Mouse (Mus musculus) cortical plate, adult 2 months (tissue): ENCODE data around the gene Map1lc3b. TPM values are rescaled to one million over a fixed set of nuclear protein-coding genes. Genes with fewer than 3 reads are reported as not detected.

ENCODE experiments used
- H3K27ac ChIP-seq: fragments of 200-500 bp; 2 replicates; pipeline ENCODE4 v1.5.1; 2012; ENCODE audit warnings: low read length, control low read depth, inconsistent platforms; ENCODE audit not compliant: insufficient read depth
- H3K4me1 ChIP-seq: fragments of 200-500 bp; 2 replicates; pipeline ENCODE4 v1.6.1; 2011; ENCODE audit warnings: low read length; ENCODE audit not compliant: control insufficient read depth, insufficient read depth
- H3K4me3 ChIP-seq: fragments of 200-500 bp; 2 replicates; pipeline ENCODE4 v1.5.1; 2011; ENCODE audit warnings: mild to moderate bottlenecking, low read length, control low read depth; ENCODE audit not compliant: insufficient read depth
- CTCF ChIP-seq: fragments of 200-500 bp; IDR thresholded peaks from 2 replicates; pipeline ENCODE4 v1.5.1; 2011; ENCODE audit warnings: mild to moderate bottlenecking, control low read depth, low read length; ENCODE audit not compliant: insufficient read depth; ENCODE audit errors: extremely low read depth
- POLR2A ChIP-seq: fragments of 200-500 bp; IDR thresholded peaks from 2 replicates; pipeline ENCODE4 v1.6.1; 2011; ENCODE audit warnings: mild to moderate bottlenecking, low read length, control low read depth; ENCODE audit not compliant: insufficient read depth; ENCODE audit errors: extremely low read depth
- polyA plus RNA-seq: library from polyadenylated mRNA; depleted of rRNA; stranded (reverse); fragments of >200 nt; gene quantifications from 2 replicates; pipeline ENCODE4 v1.2.3, GENCODE M21; 2012; rRNA removed

The Map1lc3b gene
- polyA plus RNA-seq, 1 experiment = 130 TPM

DNA sequence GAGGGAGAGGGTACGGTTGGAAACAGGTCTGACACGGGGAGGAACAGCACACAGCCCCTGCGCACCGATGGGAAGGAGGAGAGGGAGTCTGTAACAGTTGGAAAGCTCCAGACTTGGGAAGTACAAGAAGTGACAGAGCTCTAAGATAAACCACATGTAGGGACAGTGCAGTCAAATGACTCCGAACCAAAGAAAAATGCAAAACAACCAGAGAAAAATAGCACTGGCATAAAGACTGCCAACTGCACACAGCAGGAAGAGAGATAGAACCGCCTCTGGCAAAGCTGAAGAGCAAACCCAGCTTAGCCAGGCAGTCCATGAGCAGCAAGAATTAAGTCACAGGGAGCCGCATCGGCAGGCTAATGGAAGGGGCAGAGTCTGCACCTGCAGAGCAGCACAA is 32.9 kb downstream of the Map1lc3b start:
- no peak for TF ChIP-seq POLR2A
- no peak for TF ChIP-seq CTCF
- peaks cover 34% of the 10 kb centered on the region for H3K4me1 ChIP-seq
- no peak overlapping the region for H3K4me3 ChIP-seq
- 0 out of 2 replicates have a peak overlapping the region, but pooled peaks have one; percentile 2 for H3K27ac ChIP-seq

- no peak overlapping the region for H3K4me3 ChIP-seq
- H3K4me1 ChIP-seq = peaks cover 24% of the 10 kb centered on the region
- TF ChIP-seq POLR2A (no peak), CTCF (no peak)
- no peak overlapping the region for H3K27ac ChIP-seq
These were observed 38.5 kb downstream of the Map1lc3b start for GRCm38 (mm10) chr8:121628681-121629080.

DNA sequence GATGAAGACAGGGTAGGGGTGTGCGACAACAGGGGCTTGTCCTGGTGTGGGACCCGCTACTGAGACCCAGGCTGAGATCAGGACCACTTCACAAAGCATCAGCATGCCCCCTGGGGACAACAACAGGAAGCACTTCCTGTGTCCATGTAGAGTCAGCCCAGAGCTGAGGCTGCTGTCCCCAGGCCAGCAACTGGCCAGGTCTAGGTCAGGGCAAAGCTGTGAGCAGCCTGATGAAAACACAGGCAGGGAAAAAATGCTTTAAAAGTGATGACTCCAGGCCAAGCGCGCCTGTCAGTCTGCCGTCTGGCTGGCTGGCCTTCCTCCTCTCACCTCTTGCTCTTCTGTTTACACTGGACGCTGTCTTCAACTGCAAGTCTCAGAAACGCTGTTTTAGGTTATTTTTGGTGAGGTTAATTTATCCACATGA is 41.5 kb downstream of the Map1lc3b start:
- no peak for TF ChIP-seq CTCF
- Histone ChIP-seq H3K27ac (no peak overlapping the region), H3K4me1 (peaks cover 22% of the 10 kb centered on the region), H3K4me3 (no peak overlapping the region)

- TF ChIP-seq POLR2A (no peak), CTCF (no peak)
- H3K4me3 ChIP-seq = no peak overlapping the region
- no peak overlapping the region for H3K27ac ChIP-seq
- H3K4me1 ChIP-seq = peaks cover 25% of the 10 kb centered on the region
These were observed 42.2 kb downstream of the Map1lc3b start for GRCm38 (mm10) chr8:121632401-121632800.

- TF ChIP-seq POLR2A (no peak), CTCF (no peak)
- Histone ChIP-seq H3K4me1 (peaks cover 27% of the 10 kb centered on the region), H3K27ac (no peak overlapping the region), H3K4me3 (no peak overlapping the region)
These were observed 45.4 kb downstream of the Map1lc3b start for GRCm38 (mm10) chr8:121635534-121635933.

- TF ChIP-seq CTCF (no peak), POLR2A (no peak)
- H3K4me3 ChIP-seq = no peak overlapping the region
- peaks cover 23% of the 10 kb centered on the region for H3K4me1 ChIP-seq
- H3K27ac ChIP-seq = no peak overlapping the region
These were observed 46.0 kb downstream of the Map1lc3b start for GRCm38 (mm10) chr8:121636180-121636579.

DNA sequence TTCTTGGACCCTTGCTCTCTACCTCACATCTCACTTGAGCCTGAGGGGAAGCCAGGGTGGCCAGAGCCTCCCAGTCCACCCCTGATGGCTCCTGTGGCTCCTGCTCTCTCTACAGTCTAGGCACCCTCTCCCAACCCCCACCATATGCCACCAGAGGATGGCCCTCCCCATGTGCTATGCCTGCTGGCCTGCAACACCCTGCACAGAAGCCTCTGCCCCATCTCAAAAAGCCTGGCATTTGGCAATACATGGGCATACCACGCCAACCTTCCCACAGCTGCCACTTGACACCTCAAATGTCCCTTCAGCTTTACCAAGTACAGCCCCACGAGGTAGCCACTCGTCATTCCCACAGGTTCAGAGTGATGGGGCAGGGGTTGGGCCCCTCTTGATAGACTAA is 52.6 kb downstream of the Map1lc3b start:
- H3K4me3 ChIP-seq = no peak overlapping the region
- peaks cover 32% of the 10 kb centered on the region for H3K4me1 ChIP-seq
- no peak for TF ChIP-seq CTCF
- no peak overlapping the region for H3K27ac ChIP-seq

DNA sequence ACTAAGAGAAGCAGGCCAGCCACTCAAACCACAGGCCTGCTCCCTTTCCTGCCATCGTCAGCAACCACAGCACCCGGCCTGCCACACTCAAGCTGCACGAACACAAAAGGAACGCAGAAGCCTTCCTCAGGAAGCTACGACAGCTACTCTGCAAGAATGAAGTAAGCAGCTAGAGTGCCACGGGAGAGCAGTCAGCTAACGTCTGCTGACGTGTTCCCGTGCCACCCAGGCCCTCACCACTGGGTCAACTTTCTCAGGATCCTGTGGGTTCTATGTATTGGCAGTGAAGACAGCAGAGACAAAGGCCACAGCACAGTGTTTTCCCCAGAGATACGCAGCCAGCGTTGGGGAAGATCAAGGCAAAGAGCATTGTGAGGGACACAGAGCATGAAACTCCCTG is 53.2 kb downstream of the Map1lc3b start:
- H3K4me3 ChIP-seq = no peak overlapping the region
- 0 out of 2 replicates have a peak overlapping the region, but pooled peaks have one; percentile 3 for H3K27ac ChIP-seq
- peaks cover 36% of the 10 kb centered on the region for H3K4me1 ChIP-seq
- no peak for TF ChIP-seq POLR2A
- no peak for TF ChIP-seq CTCF

- TF ChIP-seq CTCF (no peak), POLR2A (no peak)
- Histone ChIP-seq H3K27ac (no peak overlapping the region), H3K4me1 (peaks cover 39% of the 10 kb centered on the region), H3K4me3 (no peak overlapping the region)
These were observed 57.5 kb downstream of the Map1lc3b start for GRCm38 (mm10) chr8:121647511-121648215.

Other genes with a start within 250 kb of the Map1lc3b start
- not detected in 2 replicates for gene 1700018B08Rik, start 46.0 kb upstream of the Map1lc3b start, polyA plus RNA-seq
- 96.6 and 103 TPM in 2 replicates for gene Fbxo31, start 11.6 kb upstream of the Map1lc3b start, polyA plus RNA-seq
- 34.3 and 36.3 TPM in 2 replicates for gene Zcchc14, start 62.5 kb downstream of the Map1lc3b start, polyA plus RNA-seq
- gene Jph3, start 139.3 kb downstream of the Map1lc3b start, polyA plus RNA-seq = 196 and 211 TPM in 2 replicates
- 46.8 and 51.7 TPM in 2 replicates for gene Klhdc4, start 239.2 kb downstream of the Map1lc3b start, polyA plus RNA-seq